ENCODE assay signal across 16 mouse cellular contexts in the genomic region with DNA sequence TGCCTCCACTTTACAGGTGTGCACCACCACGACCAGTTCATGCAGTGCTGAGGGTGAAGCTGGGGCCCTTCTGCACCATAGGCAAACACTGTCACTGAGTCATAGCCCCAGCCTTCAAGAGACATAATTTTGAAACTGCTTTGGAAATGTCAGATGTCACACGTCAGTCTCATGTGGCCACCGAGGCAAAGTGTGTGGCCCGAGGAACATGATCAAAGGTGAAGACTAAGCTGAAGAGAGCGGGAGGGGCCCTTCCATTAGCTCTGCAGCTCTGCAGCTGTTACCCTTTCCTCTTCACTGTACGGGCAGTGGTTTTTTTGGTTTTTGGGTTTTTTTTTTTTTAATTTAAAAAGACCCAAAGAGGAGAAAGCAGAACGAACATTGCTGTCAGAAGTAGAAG. TPM values are rescaled to one million over a fixed set of nuclear protein-coding genes. Genes with fewer than 3 reads are reported as not detected.
DNase-seq lines count a peak whose midpoint lies in the region; ATAC-seq and TF ChIP-seq lines count a peak whose summit lies in the region.
"Had no signal": no experiment of that assay in that cellular context is flagged by ENCODE, and none has a peak within 500 bp of the region (broad histone marks: within the 10 kb centered on the region; RNA-seq: fewer than 3 reads in every experiment).

No protein-coding gene starts in this region.

- peaks cover 23% of the 10 kb centered on the region for H3K4me1 ChIP-seq in lung, embryonic 16.5 days (replicated peaks; ENCODE audit: control insufficient read depth, insufficient read depth, low read length)

- no peak for ATAC-seq in lung, embryonic 16.5 days (ENCODE audit: low read depth)
- ATAC-seq: liver, postnatal 0 days had no signal

- WGBS in lung, embryonic 16.5 days: 54% methylated on average over 7 of the region's 7 CpGs

- H3K36me3 ChIP-seq in lung, embryonic 16.5 days (ENCODE audit: control insufficient read depth, insufficient read depth, low read length): peaks cover 7% of the 10 kb centered on the region; the same call in 1 of the 2 replicates
- peaks cover 27% of the 10 kb centered on the region for H3K36me3 ChIP-seq in myocyte (ENCODE audit: control insufficient read depth, insufficient read depth)
- H3K36me3 ChIP-seq: forebrain, embryonic 12.5 days; midbrain, embryonic 10.5 days; neural tube, embryonic 12.5 days had no signal

- no peak for TF ChIP-seq CTCF in layer of hippocampus, adult 2 months (conservative IDR thresholded peaks at IDR 0.05)

- H3K27me3 ChIP-seq in lung, embryonic 16.5 days (ENCODE audit: control insufficient read depth, insufficient read depth, low read depth, low read length): 0 out of 2 replicates have a peak, but pooled peaks cover 3% of the 10 kb centered on the region
- H3K27me3 ChIP-seq in myocyte (ENCODE audit: control insufficient read depth, insufficient read depth, insufficient read length): no peaks in the 10 kb centered on the region
- H3K27me3 ChIP-seq: embryonic facial prominence, embryonic 13.5 days; forebrain, embryonic 12.5 days; limb, embryonic 13.5 days; neural tube, embryonic 12.5 days had no signal

- no peak overlapping the region for H3K4me3 ChIP-seq in lung, embryonic 16.5 days (ENCODE audit: low read length)
- H3K4me3 ChIP-seq in myocyte: no peak overlapping the region
- no peak overlapping the region for H3K4me3 ChIP-seq in layer of hippocampus, adult 2 months
- H3K4me3 ChIP-seq: embryonic facial prominence, embryonic 13.5 days; forebrain, embryonic 12.5 days; limb, embryonic 13.5 days; midbrain, embryonic 10.5 days; neural tube, embryonic 12.5 days had no signal

- H3K4me2 ChIP-seq in lung, embryonic 16.5 days (ENCODE audit: low read depth, low read length): no peak overlapping the region
- H3K4me2 ChIP-seq in myocyte (ENCODE audit: low read depth): no peak overlapping the region
- H3K4me2 ChIP-seq: embryonic facial prominence, embryonic 13.5 days; forebrain, embryonic 12.5 days; limb, embryonic 13.5 days; neural tube, embryonic 12.5 days had no signal

- peaks cover 95% of the 10 kb centered on the region for H3K79me2 ChIP-seq in myocyte (ENCODE audit: control insufficient read depth, insufficient read depth)

- H3K27ac ChIP-seq in lung, embryonic 16.5 days (ENCODE audit: low read length): peak overlapping the region; percentile 89
- H3K27ac ChIP-seq in layer of hippocampus, adult 2 months: no peak overlapping the region
- H3K27ac ChIP-seq: embryonic facial prominence, embryonic 13.5 days; forebrain, embryonic 12.5 days; limb, embryonic 13.5 days; midbrain, embryonic 10.5 days; neural tube, embryonic 12.5 days had no signal

- no peak overlapping the region for H3ac ChIP-seq in myocyte (ENCODE audit: control insufficient read depth, insufficient read length)

- H3K9me3 ChIP-seq in lung, embryonic 16.5 days (ENCODE audit: control insufficient read depth, low read length): no peaks in the 10 kb centered on the region
- H3K9me3 ChIP-seq: embryonic facial prominence, embryonic 13.5 days; forebrain, embryonic 12.5 days; limb, embryonic 13.5 days; midbrain, embryonic 10.5 days; neural tube, embryonic 12.5 days had no signal

- TF ChIP-seq POLR2A in myocyte (IDR thresholded peaks at IDR 0.05; ENCODE audit: insufficient read length, low read depth): peak; percentile 17

- DNase-seq in adrenal gland, adult (ENCODE audit: inconsistent age in 2 of 2, low spot score in 1 of 2): peak; percentile 41 to 72
- no peak for DNase-seq in adrenal gland, postnatal 25 days
- DNase-seq in lung, postnatal 4 days: no peak
- no peak for DNase-seq in urinary bladder, postnatal 25 days (ENCODE audit: low spot score)
- no peak for DNase-seq in layer of hippocampus, adult 2 months (ENCODE audit: low spot score in 2 of 2)
- DNase-seq in layer of hippocampus, adult 18-20 months (ENCODE audit: low spot score in 2 of 2): no peak
- DNase-seq: cerebellum, postnatal 14 days; kidney, postnatal 14 days; liver, postnatal 0 days had no signal

- no peak overlapping the region for H3K9ac ChIP-seq in lung, embryonic 16.5 days (ENCODE audit: low read length)
- H3K9ac ChIP-seq: embryonic facial prominence, embryonic 13.5 days; forebrain, embryonic 12.5 days; limb, embryonic 13.5 days; liver, postnatal 0 days; neural tube, embryonic 12.5 days had no signal

TF ChIP-seq in myocyte, 11 proteins besides CTCF, POLR2A, EP300 and RAD21:
- no peak for TF ChIP-seq MYOG (IDR thresholded peaks at IDR 0.05; ENCODE audit: control insufficient read depth in 1 of 3, insufficient read depth in 1 of 3, insufficient read length in 2 of 3, low read depth in 2 of 3)
- TF ChIP-seq CEBPB (IDR thresholded peaks at IDR 0.05; ENCODE audit: insufficient read depth, poor library complexity, severe bottlenecking): no peak
- no peak for TF ChIP-seq SRF (IDR thresholded peaks at IDR 0.05; ENCODE audit: control insufficient read depth, insufficient read length, low read depth)
- TF ChIP-seq USF1 (IDR thresholded peaks at IDR 0.05; ENCODE audit: low read depth): no peak
- TF ChIP-seq POLR2AphosphoS2 (IDR thresholded peaks at IDR 0.05; ENCODE audit: insufficient read length, low read depth): no peak
- TF ChIP-seq MYOD1 (IDR thresholded peaks at IDR 0.05; ENCODE audit: control insufficient read depth in 1 of 3, insufficient read length in 2 of 3, low read depth in 2 of 3): no peak
- TF ChIP-seq TCF12 (IDR thresholded peaks at IDR 0.05; ENCODE audit: insufficient read depth, poor library complexity, severe bottlenecking): no peak
- TF ChIP-seq REST (IDR thresholded peaks at IDR 0.05; ENCODE audit: insufficient read depth, insufficient read length): no peak
- TF ChIP-seq E2F4 (IDR thresholded peaks at IDR 0.05; ENCODE audit: insufficient read depth): no peak
- TF ChIP-seq MAX (IDR thresholded peaks at IDR 0.05; ENCODE audit: low read depth): no peak
- no peak for TF ChIP-seq TCF3 (IDR thresholded peaks at IDR 0.05; ENCODE audit: insufficient read length, low read depth)

RNA-seq across cellular contexts. Expression of gene Jdp2, which starts 25.8 kb away (rescaled TPM):
- total RNA-seq in adrenal gland, postnatal 25 days (2021): 15.1 and 16.4 TPM in 2 replicates
- polyA plus RNA-seq in lung, embryonic 16.5 days (2015; fragmentation: Nextera tagmentation; extraction: Ambion mirVana): 0.49 and 0.87 TPM in 2 replicates
- polyA plus RNA-seq in myocyte (2012; fragmentation: generic; extraction: Trizol): 72.9 TPM
- total RNA-seq in layer of hippocampus, adult 2 months (2021): 10 to 100 TPM; 48.2 to 49.5 TPM
- 10 to 100 TPM; 44.6 to 55.5 TPM for total RNA-seq in layer of hippocampus, adult 18-20 months (2021)

Comparison
In these comparisons a context has a peak if more than half of its experiments do, and no peak if none do; other contexts are left out.
1. DNase-seq: peak in adrenal gland, adult (2 of 2); none in adrenal gland, postnatal 25 days (single experiment), lung, postnatal 4 days (0 of 2), urinary bladder, postnatal 25 days (single experiment), layer of hippocampus, adult 2 months (0 of 2) and layer of hippocampus, adult 18-20 months (0 of 2).